In genomic region chr8:85311743-85312142, GRCm38 (mm10) we compare ENCODE assay signal across 8 mouse cellular contexts. TPM values are rescaled to one million over a fixed set of nuclear protein-coding genes. Genes with fewer than 3 reads are reported as not detected.
DNase-seq lines count a peak whose midpoint lies in the region; ATAC-seq and TF ChIP-seq lines count a peak whose summit lies in the region.

No protein-coding gene starts in this region.

- no peaks in the 10 kb centered on the region for H3K9me3 ChIP-seq in hindbrain, postnatal 0 days (ENCODE audit: low read length)
- H3K9me3 ChIP-seq in hindbrain, embryonic 10.5 days: no peaks in the 10 kb centered on the region

- no peak overlapping the region for H3K9ac ChIP-seq in hindbrain, postnatal 0 days (replicated peaks; ENCODE audit: low read length)

- H3K27me3 ChIP-seq in hindbrain, postnatal 0 days (ENCODE audit: insufficient read depth, low read length): no peaks in the 10 kb centered on the region
- H3K27me3 ChIP-seq in hindbrain, embryonic 10.5 days (ENCODE audit: insufficient read depth, poor library complexity, severe bottlenecking): no peaks in the 10 kb centered on the region

- no peak overlapping the region for H3K4me3 ChIP-seq in hindbrain, postnatal 0 days (ENCODE audit: low read length)
- H3K4me3 ChIP-seq in hindbrain, embryonic 10.5 days: no peak overlapping the region

- no peak overlapping the region for H3K4me2 ChIP-seq in hindbrain, postnatal 0 days (ENCODE audit: low read depth, low read length)

- peak; percentile 70 for TF ChIP-seq CTCF in hindbrain, postnatal 0 days (IDR thresholded peaks at IDR 0.05; ENCODE audit: low read depth)

- peak; percentile 54 for DNase-seq in hindbrain, postnatal 0 days (ENCODE audit: low spot score)
- no peak for DNase-seq in hindbrain, embryonic 10.5 days (ENCODE audit: low spot score)
- peak; percentile 71 for DNase-seq in 416B (ENCODE audit: low read depth)
- DNase-seq in MEL-GATA-1-ER (ENCODE audit: extremely low read depth, low read depth): peak; percentile 41
- no peak for DNase-seq in urinary bladder, postnatal 25 days (ENCODE audit: low spot score)
- DNase-seq in gastrocnemius, postnatal 4 days (ENCODE audit: low spot score in 2 of 2): no peak

- H3K27ac ChIP-seq in hindbrain, postnatal 0 days: no peak overlapping the region
- H3K27ac ChIP-seq in hindbrain, embryonic 10.5 days: no peak overlapping the region

- H3K4me1 ChIP-seq in hindbrain, postnatal 0 days (ENCODE audit: insufficient read depth, low read length): no peaks in the 10 kb centered on the region
- no peaks in the 10 kb centered on the region for H3K4me1 ChIP-seq in hindbrain, embryonic 10.5 days (replicated peaks)

- peaks cover 16% of the 10 kb centered on the region; the same call in 1 of the 2 replicates for H3K36me3 ChIP-seq in hindbrain, postnatal 0 days (ENCODE audit: insufficient read depth, low read length)
- peaks cover 33% of the 10 kb centered on the region for H3K36me3 ChIP-seq in hindbrain, embryonic 10.5 days

- ATAC-seq in hindbrain, postnatal 0 days: no peak
- peak; percentile 71; the same call in 1 of the 2 replicates for ATAC-seq in granulocyte monocyte progenitor cell, adult 5-6 weeks (replicated peaks; ENCODE audit: poor library complexity, severe bottlenecking)
- peak; percentile 59 for ATAC-seq in megakaryocyte-erythroid progenitor cell, adult 5-6 weeks (replicated peaks; ENCODE audit: low FRiP score, low TSS enrichment, poor library complexity, severe bottlenecking)

RNA-seq across cellular contexts. Expression of gene Vps35, which starts 12.1 kb away (rescaled TPM):
- total RNA-seq in hindbrain, postnatal 0 days (2014; rRNA removed): 108 and 114 TPM in 2 replicates
- polyA plus RNA-seq in hindbrain, postnatal 0 days (2015; fragmentation: Nextera tagmentation; extraction: Ambion mirVana): 151 and 153 TPM in 2 replicates
- polyA plus RNA-seq in hindbrain, embryonic 10.5 days (2016; fragmentation: Nextera tagmentation; extraction: Ambion mirVana): 147 and 153 TPM in 2 replicates
- total RNA-seq in granulocyte monocyte progenitor cell, adult 5-6 weeks (2014; fragmentation: Nextera tagmentation): 72.7 and 83.0 TPM in 2 replicates
- 108 and 149 TPM in 2 replicates for total RNA-seq in granulocyte monocyte progenitor cell, adult 5-6 weeks (2017)
- 95.7 and 104 TPM in 2 replicates for total RNA-seq in megakaryocyte-erythroid progenitor cell, adult 5-6 weeks (2014; fragmentation: Nextera tagmentation)
- 156 and 158 TPM in 2 replicates for total RNA-seq in megakaryocyte-erythroid progenitor cell, adult 5-6 weeks (2017)
- total RNA-seq in gastrocnemius, postnatal 4 days (2021): 10 to 100 TPM; 69.9 to 71.8 TPM

RNA-seq across cellular contexts. Expression of gene Orc6, which starts 12.3 kb away (rescaled TPM):
- 41.4 and 43.2 TPM in 2 replicates for total RNA-seq in hindbrain, postnatal 0 days (2014; rRNA removed)
- polyA plus RNA-seq in hindbrain, postnatal 0 days (2015; fragmentation: Nextera tagmentation; extraction: Ambion mirVana): 62.3 and 63.8 TPM in 2 replicates
- 127 and 145 TPM in 2 replicates for polyA plus RNA-seq in hindbrain, embryonic 10.5 days (2016; fragmentation: Nextera tagmentation; extraction: Ambion mirVana)
- 96.0 and 116 TPM in 2 replicates for total RNA-seq in granulocyte monocyte progenitor cell, adult 5-6 weeks (2014; fragmentation: Nextera tagmentation)
- total RNA-seq in granulocyte monocyte progenitor cell, adult 5-6 weeks (2017): 99.3 and 103 TPM in 2 replicates
- 137 and 173 TPM in 2 replicates for total RNA-seq in megakaryocyte-erythroid progenitor cell, adult 5-6 weeks (2014; fragmentation: Nextera tagmentation)
- total RNA-seq in megakaryocyte-erythroid progenitor cell, adult 5-6 weeks (2017): 123 and 134 TPM in 2 replicates
- 10 to 100 TPM; 25.9 to 26.8 TPM for total RNA-seq in gastrocnemius, postnatal 4 days (2021)

Comparison
In these comparisons a context has a peak if more than half of its experiments do, and no peak if none do; other contexts are left out.
1. DNase-seq: peak in hindbrain, postnatal 0 days (single experiment), 416B (single experiment) and MEL-GATA-1-ER (single experiment); none in hindbrain, embryonic 10.5 days (single experiment), urinary bladder, postnatal 25 days (single experiment) and gastrocnemius, postnatal 4 days (0 of 2).